Mouse (Mus musculus) ES-E14 (cell line): ENCODE results near the gene C330007P06Rik. TPM values are rescaled to one million over a fixed set of nuclear protein-coding genes. Genes with fewer than 3 reads are reported as not detected.

Source experiments
- DNase-seq: peaks from one replicate; pipeline ENCODE4 v3.0.0-alpha.2; 2013; ENCODE audit warnings: low read depth, low spot score
- H3K27ac ChIP-seq: 2 replicates; pipeline ENCODE4 v1.5.1; 2012; ENCODE audit warnings: low read depth, mild to moderate bottlenecking, low read length, moderate library complexity, mixed read lengths; ENCODE audit not compliant: poor library complexity, insufficient read depth, severe bottlenecking
- H3K36me3 ChIP-seq: 2 replicates; pipeline ENCODE4 v1.6.1; 2012; ENCODE audit warnings: mild to moderate bottlenecking, low read length, moderate library complexity, mixed read lengths; ENCODE audit not compliant: control insufficient read depth, poor library complexity, insufficient read depth, severe bottlenecking
- H3K4me1 ChIP-seq, 2 experiments: fragments of 150-350 bp in 1 of 2; sonication (generic) in 1 of 2; 2 replicates each; pipeline ENCODE4 v1.6.1; 2012; ENCODE audit warnings: low read length in 2 of 2, mild to moderate bottlenecking in 1 of 2, mixed read lengths in 1 of 2; ENCODE audit not compliant: control insufficient read depth in 2 of 2, insufficient read depth in 2 of 2, poor library complexity in 1 of 2
- H3K4me3 ChIP-seq, 2 experiments: fragments of 150-350 bp in 1 of 2; sonication (generic) in 1 of 2; 2 replicates each; pipeline ENCODE4 v1.5.1; 2012; ENCODE audit warnings: low read length in 2 of 2, low read depth in 1 of 2, mild to moderate bottlenecking in 1 of 2, mixed read lengths in 1 of 2; ENCODE audit not compliant: insufficient read depth in 1 of 2, poor library complexity in 1 of 2, severe bottlenecking in 1 of 2
- H3K9ac ChIP-seq: 2 replicates; pipeline ENCODE4 v1.6.1; 2012; ENCODE audit warnings: low read depth, mild to moderate bottlenecking, low read length, mixed read lengths; ENCODE audit not compliant: poor library complexity, insufficient read depth, severe bottlenecking
- H3K9me3 ChIP-seq: fragments of 150-350 bp; sonication (generic); 2 replicates; pipeline ENCODE4 v1.6.1; 2012; ENCODE audit warnings: low read depth, mild to moderate bottlenecking, low read length; ENCODE audit not compliant: control insufficient read depth, insufficient read depth
- CHD2 ChIP-seq: IDR thresholded peaks from 2 replicates; pipeline ENCODE4 v1.6.1; 2014; ENCODE audit warnings: mild to moderate bottlenecking, low read depth, low read length, inconsistent platforms
- HCFC1 ChIP-seq: IDR thresholded peaks from 2 replicates; pipeline ENCODE4 v1.6.1; 2012; ENCODE audit warnings: low read length, inconsistent platforms, borderline replicate concordance; ENCODE audit not compliant: insufficient read depth
- MAFK ChIP-seq: IDR thresholded peaks from 2 replicates; pipeline ENCODE4 v1.6.1; 2014; ENCODE audit warnings: mild to moderate bottlenecking, low read depth, low read length, inconsistent platforms; ENCODE audit not compliant: insufficient read depth
- ZC3H11A ChIP-seq: IDR thresholded peaks from 2 replicates; pipeline ENCODE4 v1.6.1; 2012; ENCODE audit warnings: low read depth, mild to moderate bottlenecking, inconsistent platforms, low read length, borderline replicate concordance
- ZNF384 ChIP-seq: IDR thresholded peaks from 2 replicates; pipeline ENCODE4 v1.6.1; 2012; ENCODE audit warnings: low read depth, low read length, inconsistent platforms
- in situ Hi-C, 2 experiments: fragments of 600-800 bp; cut with MboI; formaldehyde crosslinking; loops; one replicate each; pipeline ENCODE4 v1.15.1; 2025; ENCODE audit warnings: low sequenced_read_pairs in 2 of 2, inconsistent platforms in 1 of 2; ENCODE audit not compliant: unreplicated experiment in 2 of 2
- total RNA-seq: library from RNA; depleted of rRNA; stranded (reverse); fragments of 300-350 nt; gene quantifications from 2 replicates; pipeline ENCODE4 v1.2.3, GENCODE M21; 2012

C330007P06Rik gene
- total RNA-seq, 1 experiment, result 30.2 TPM

- no peak overlapping the region for H3K4me3 ChIP-seq
- no peaks in the 10 kb centered on the region for H3K9me3 ChIP-seq
- H3K4me1 ChIP-seq, result peaks cover 0 to 2% of the 10 kb centered on the region in 2 experiments; a peak in 1 of 4 replicates
- TF ChIP-seq ZNF384 (no peak), ZC3H11A (no peak), MAFK (no peak), CHD2 (no peak), HCFC1 (no peak)
- in situ Hi-C loops, result no loop called here
- peak overlapping the region; percentile 36; the same call in 1 of the 2 replicates for H3K27ac ChIP-seq
- no peak overlapping the region; the same call in 1 of the 2 replicates for H3K9ac ChIP-seq
- H3K36me3 ChIP-seq, result no peaks in the 10 kb centered on the region
- DNase-seq, result no peak
Measured at GRCm38 (mm10) chrX:36841698-36842097, 32.2 kb downstream of the C330007P06Rik start.

- no peak for DNase-seq
- Histone ChIP-seq H3K9ac (peak overlapping the region; percentile 38; the same call in 1 of the 2 replicates), H3K27ac (peak overlapping the region; percentile 19; the same call in 1 of the 2 replicates), H3K9me3 (no peaks in the 10 kb centered on the region), H3K4me1 (peaks cover 0 to 7% of the 10 kb centered on the region in 2 experiments; a peak in 2 of 4 replicates), H3K36me3 (no peaks in the 10 kb centered on the region), H3K4me3 (no peak overlapping the region; a peak in 1 of 4 replicates)
- in situ Hi-C loops, result no loop called here
- TF ChIP-seq ZC3H11A (no peak), HCFC1 (no peak), MAFK (no peak), CHD2 (no peak), ZNF384 (no peak)
Measured at GRCm38 (mm10) chrX:36839391-36839790, 34.5 kb downstream of the C330007P06Rik start.

- Histone ChIP-seq H3K9me3 (no peaks in the 10 kb centered on the region), H3K9ac (no peak overlapping the region), H3K4me1 (peaks cover 0 to 7% of the 10 kb centered on the region in 2 experiments; a peak in 2 of 4 replicates), H3K4me3 (no peak overlapping the region), H3K27ac (peak overlapping the region; percentile 67; the same call in 1 of the 2 replicates), H3K36me3 (no peaks in the 10 kb centered on the region)
- no peak for TF ChIP-seq CHD2
- TF ChIP-seq MAFK, result no peak
- no peak for TF ChIP-seq ZC3H11A
- no peak for TF ChIP-seq ZNF384
- TF ChIP-seq HCFC1, result no peak
- in situ Hi-C loops, result no loop called here
- DNase-seq, result peak; percentile 19
Measured at GRCm38 (mm10) chrX:36837069-36837676, 36.7 kb downstream of the C330007P06Rik start.

GRCm38 (mm10) chrX:36833397-36834084 lies 40.4 kb downstream of the C330007P06Rik start:
- peaks cover 0 to 8% of the 10 kb centered on the region in 2 experiments; a peak in 2 of 4 replicates for H3K4me1 ChIP-seq
- H3K27ac ChIP-seq, result peak overlapping the region; percentile 83
- peak overlapping the region; percentile 74 for H3K9ac ChIP-seq
- H3K36me3 ChIP-seq, result no peaks in the 10 kb centered on the region
- peak overlapping the region; percentile 35 to 50 for H3K4me3 ChIP-seq
- no peak for DNase-seq
- H3K9me3 ChIP-seq, result no peaks in the 10 kb centered on the region
- in situ Hi-C loops, result no loop called here
- no peak for TF ChIP-seq ZNF384
- TF ChIP-seq HCFC1, result no peak
- no peak for TF ChIP-seq CHD2
- TF ChIP-seq ZC3H11A, result no peak
- no peak for TF ChIP-seq MAFK
